Mouse (Mus musculus): ENCODE measurements at regions not wholly inside any gene's neighbourhood (a gene's known extent, or its start where the extent isn't known, plus 50 kb on each side); places are given as distances from the start of the nearest gene placed in this dataset.

DNA sequence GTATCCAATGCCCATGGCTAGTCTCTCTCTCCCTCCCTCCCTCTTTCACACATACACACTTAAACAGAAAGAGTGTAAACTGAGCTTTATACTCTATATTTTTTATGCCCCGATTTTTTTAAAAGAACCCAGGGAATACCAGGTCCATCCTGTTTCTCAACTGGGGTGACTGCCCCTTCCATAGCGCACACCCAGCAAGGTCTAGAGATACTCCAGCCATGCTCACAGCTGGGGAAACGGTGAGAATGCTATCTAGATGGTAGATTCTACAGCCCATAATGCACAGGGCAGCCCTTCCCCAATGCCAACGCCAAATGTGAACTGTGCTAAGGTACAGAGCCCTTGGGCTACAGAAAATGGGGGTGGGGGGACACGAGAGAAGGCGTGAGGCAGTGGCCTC is 51.2 kb upstream of the Tln2 start:
- DNase-seq (ENCODE audit: low spot score in 2 of 2): no peak

DNA sequence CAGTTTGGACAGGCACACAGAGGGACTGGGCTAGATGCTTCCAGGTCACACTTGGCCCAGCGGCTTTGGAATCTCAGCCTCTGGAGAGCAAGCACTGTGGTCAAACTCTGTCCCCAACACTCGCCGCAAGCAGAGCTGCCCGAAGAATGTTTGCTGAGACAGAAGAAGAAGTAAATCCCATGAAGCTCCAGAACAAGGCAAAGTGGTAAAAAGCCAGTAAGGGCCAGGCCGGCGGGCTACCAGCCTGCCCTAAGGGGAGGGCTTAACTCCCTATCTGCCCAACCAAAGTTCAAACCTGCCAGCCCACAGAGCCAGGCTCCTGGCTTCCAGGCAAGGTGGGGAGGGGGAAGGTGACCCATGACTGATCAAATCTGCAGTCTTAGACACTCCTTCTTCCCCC is 52.2 kb upstream of the Tln2 start:
- no peak for DNase-seq (ENCODE audit: low spot score in 2 of 2)

GRCm38 (mm10) chr9:67612101-67612500 is 52.6 kb upstream of the Tln2 start:
- no peak for DNase-seq (ENCODE audit: low spot score in 2 of 2)

GRCm38 (mm10) chr9:67614068-67614727 is 54.7 kb upstream of the Tln2 start:
- DNase-seq (ENCODE audit: low spot score in 2 of 2): no peak

- DNase-seq (ENCODE audit: low spot score in 2 of 2): no peak
Observed at GRCm38 (mm10) chr9:67616207-67616606, 56.7 kb upstream of the Tln2 start.

- DNase-seq (ENCODE audit: low spot score in 2 of 2): no peak
Observed at GRCm38 (mm10) chr9:67617341-67618217, 58.1 kb upstream of the Tln2 start.

DNA sequence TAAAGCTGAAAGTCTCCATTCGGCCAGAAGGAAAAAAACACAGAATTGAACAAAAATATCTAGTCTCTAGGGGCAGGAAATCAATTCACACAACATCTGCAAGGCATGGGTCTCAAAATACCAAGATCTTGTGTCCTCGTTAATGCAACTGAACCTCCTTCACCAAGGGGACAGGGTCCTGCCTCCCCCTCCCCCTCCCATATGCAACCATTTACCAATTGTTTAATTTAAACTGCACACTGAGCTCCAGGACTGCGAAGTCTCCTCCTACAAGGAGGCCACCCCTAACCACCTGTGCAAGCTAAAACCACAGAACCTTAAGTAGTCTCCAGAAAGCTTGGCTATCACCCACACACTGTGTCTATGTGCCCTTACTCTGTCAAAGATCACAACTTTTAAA is 61.4 kb upstream of the Tln2 start:
- DNase-seq (ENCODE audit: low spot score in 2 of 2): no peak

DNA sequence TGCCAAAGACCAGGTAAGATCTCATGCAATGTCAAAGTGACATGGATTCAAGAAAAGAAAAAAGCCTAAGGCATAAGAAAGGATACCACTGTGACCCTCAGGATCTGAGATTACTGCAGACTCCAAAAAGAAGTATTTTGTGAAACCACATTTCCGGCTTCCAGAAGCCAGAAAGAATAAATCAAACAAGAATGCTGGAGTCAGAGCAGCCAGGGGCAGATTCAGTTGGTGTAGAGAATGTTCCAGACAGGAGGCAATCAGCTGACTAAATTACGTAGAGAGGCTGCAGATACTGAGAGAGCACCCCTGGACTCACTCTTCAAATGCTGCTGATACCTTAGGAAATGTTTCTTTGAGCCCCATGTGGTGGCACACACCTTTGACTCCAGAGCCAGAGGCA is 67.7 kb upstream of the Tln2 start:
- no peak for DNase-seq (ENCODE audit: low spot score in 2 of 2)

DNA sequence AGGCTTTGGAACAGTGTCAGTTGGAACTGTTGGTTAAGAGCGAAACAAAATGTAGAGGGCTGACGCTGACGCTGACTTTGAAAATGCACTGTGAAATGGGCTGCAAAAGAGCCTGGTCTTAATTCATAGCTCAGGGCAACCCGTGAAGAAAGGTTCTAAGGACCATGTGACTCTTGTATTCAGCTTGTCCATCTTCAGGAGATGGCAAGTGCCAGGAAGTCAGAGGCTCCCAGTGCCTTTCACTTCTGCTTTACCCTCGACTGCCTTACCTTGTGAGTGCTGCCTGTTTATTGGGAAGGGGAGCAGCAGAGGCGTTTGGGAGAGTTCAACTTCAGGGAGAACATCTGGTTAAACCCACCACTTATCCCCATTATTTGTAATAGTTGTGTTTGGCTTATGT is 70.1 kb upstream of the Tln2 start:
- no peak for DNase-seq (ENCODE audit: low spot score in 2 of 2)

- no peak for DNase-seq (ENCODE audit: low spot score in 2 of 2)
Observed at GRCm38 (mm10) chr9:67630173-67630572, 70.7 kb upstream of the Tln2 start.

DNA sequence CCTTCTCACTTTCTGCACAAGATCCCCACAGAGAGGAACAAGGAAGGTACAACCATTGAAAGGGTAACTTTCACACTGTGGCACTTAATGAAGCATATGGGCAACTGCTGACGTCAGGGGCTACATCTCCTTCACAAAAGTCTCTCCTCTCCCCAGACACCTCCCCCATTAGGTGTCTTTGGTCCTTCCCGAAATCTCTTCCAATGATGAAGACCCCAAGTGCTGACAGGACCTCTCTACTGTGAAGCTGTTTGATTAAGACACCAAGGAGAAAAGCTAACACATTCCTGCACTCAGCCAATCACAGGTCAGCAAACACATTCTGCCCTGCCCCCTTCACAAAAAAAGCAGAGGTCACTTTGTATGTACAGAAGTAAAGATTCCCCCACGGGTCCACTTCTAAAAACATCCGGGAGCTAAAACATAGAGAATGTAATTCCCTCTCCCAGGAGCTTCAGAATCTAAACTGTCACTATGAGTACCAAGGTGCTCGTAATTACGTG is 72.3 kb upstream of the Tln2 start:
- no peak for DNase-seq (ENCODE audit: low spot score in 2 of 2)

DNA sequence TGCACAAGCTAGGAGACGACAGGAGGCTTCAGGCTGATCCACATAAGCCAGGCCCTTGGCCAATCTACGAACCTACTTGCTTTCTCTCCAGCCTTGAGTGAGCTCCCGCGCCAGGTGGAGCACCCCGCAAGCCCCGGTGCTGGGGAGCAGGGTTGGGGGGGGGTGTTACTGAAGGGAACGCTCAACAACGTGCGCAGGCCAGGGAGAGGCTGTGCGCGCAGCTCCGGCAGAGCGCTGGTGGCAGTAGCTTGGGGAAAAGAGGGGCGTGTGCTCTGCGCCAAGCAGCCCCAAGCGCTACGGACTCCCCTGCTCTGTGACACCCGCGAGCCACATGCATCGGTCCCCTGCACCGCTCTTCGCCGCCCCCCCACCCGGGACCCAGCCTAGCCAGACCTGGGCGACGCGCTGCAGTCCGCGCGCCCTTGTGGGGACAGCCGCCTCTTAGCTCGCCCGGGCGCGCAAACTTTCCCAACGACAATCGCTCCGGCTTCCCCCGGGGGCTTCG is 73.1 kb upstream of the Tln2 start:
- DNase-seq (ENCODE audit: low spot score in 2 of 2): no peak

DNA sequence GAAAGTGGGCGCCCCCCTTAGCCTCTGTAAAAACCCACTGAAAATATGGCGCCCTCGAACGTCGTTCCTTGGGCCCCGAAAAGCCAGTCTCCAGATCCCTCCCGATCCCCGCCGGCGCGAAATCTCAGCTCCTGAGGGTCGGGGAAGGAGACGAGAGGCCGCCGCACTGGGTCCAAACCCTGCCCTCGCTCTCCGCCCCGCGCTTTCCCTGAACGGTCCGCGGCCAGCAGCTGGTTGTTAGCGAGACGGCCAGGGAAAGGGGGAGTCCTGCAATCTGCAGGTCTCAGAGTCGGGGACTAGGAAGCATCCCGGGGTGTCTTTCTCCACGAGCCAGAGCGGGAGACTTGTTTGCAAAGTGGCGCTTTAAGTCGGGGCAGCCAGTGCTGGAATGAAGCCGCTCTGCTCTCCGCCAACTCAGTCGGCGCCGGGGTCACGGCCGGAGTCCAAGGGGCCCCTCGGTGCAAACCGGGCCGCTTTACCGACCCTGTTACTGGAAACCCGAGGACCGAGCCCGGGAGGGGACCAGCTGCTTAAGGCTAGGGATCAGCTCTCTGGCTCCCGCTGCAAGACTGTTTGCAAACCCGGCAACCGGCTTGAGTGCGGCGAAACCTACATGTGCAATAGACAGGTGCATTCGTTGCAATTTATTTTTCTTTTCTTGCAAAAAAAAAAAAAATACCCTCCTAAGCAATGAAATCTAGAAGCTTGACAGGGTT is 73.7 kb upstream of the Tln2 start:
- DNase-seq (ENCODE audit: low spot score in 2 of 2): peak; percentile 22 to 23

DNA sequence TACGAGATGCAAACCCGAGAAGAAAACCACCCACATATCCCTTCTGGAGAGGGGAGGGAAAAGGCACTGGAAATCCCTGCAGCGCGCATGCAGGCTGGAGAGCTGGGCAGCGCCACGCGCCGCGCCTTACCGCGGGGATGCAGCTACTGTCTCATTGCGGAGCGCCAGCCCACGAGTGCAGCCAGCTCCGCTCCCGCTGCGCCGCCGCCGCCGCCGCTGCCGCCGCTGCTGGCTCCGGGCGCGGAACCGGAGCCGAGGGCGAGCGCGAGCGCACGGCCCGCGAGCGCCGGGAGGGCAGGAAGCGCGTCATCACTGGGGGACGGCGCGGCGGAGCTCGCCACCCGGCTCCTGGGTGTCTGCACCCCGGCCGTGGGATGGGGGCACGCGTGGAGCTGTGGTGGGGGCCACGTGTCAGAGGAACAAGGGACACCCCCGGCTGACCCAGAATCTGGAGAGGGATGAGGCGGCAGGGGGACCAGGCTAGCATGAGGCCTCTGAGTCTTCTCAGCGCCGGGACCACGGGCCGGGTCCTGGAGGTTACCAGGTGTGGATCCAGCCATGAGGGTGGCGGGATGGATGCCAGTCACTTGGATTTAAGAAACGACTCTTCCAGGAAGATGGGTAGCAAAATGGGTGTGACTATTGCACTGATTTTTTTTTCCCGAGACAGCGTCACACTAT is 74.4 kb upstream of the Tln2 start:
- DNase-seq (ENCODE audit: low spot score in 2 of 2): peak; percentile 24 to 53

GRCm38 (mm10) chr9:67646820-67647219 is 87.3 kb upstream of the Tln2 start:
- no peak for DNase-seq (ENCODE audit: low spot score in 2 of 2)

DNA sequence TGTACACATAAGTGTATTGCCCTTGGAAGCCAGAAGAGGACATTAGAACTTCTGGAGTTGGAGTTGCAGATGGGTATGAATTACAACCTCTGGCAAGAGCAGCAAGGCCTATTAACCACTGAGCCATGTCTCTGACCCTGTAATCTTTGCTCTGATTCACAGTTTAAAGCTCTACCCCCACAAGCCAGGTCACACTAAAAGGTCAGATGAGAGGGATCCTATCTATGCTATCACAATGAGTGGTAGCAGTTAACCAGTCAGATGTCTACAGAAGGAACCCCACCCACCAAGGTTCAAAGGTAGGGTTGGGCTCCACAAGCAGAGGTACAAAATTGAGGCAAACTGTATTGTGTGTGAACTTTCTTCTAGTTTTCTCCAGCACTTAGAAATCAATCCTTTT is 94.5 kb upstream of the C2cd4b start:
- no peak for DNase-seq (ENCODE audit: low spot score in 2 of 2)

DNA sequence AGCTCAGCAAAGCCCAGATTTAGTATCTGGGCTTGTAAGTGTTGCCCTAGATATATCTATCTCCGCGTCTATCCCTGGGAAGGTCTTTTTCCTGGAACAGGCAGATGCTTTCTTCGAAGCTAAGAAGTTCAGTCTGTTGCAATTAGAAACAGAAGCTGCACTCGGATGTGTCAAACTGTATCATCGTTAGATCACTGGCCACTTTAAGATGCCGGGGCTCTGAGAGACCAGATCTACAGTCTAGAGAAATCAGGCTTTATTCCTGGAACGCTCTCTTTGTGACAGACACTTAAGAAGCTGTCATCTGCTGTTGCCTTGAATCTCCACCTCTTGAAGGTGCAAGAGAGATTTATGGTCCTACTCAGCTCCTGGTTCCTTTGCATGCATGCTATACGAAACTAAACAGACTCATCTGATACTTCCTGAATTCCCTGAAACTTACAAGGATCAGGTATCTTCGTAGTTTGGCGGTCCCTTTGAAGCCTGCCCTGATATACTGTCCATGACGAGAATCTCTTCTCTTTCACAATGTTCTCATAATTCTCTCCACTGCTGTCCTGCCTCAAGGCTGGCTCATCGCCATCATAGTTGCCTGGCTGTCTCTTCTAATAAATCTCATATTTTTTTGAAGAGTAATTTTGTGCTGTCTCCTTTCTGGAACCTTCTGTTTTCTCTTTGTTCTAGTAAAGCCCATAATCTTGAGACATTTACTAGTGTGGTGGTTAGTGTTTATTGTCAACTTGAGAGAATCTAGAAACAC is 88.8 kb upstream of the C2cd4b start:
- DNase-seq (ENCODE audit: low spot score in 2 of 2): no peak

DNA sequence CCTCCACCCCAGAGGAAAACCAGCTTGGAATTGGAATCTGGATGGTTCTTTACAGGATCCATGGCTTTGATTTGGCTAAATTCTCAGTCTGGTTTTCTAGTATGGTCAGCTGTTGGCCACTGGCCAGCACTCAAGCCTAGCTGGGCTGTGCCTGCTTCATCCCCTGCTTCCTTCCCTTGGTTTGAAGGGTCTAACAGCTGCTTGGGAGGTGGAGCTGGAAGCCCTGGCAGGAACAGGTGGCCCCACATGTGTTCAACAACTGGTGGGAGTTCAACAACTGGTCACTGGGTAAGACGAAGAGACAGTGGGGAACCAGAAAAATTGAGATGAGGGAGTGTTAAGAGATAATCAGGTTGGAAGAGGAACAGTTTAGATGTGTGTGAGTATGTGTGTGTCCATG is 82.3 kb upstream of the C2cd4b start:
- DNase-seq (ENCODE audit: low spot score in 2 of 2): no peak

DNA sequence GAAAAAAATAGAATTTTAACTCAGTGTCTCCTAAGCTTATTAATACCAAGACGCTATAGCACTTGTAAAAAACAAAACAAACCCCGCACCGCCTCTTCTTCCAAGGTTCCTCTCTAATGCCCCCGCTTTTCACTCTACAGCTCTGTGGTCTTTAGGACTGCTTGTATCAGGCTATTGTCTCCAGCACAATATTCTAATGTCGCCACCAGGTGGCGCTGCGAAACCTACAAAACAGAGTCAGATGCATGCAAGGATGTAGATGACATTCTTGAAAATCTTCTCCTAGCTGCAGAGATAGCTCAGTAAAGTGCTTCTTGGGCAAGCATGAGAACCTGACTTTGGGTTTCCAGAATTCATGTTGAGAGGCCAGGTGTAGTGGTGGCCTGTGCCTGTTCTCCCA is 75.9 kb upstream of the C2cd4b start:
- peak; percentile 25 to 27 for DNase-seq (ENCODE audit: low spot score in 2 of 2)

DNA sequence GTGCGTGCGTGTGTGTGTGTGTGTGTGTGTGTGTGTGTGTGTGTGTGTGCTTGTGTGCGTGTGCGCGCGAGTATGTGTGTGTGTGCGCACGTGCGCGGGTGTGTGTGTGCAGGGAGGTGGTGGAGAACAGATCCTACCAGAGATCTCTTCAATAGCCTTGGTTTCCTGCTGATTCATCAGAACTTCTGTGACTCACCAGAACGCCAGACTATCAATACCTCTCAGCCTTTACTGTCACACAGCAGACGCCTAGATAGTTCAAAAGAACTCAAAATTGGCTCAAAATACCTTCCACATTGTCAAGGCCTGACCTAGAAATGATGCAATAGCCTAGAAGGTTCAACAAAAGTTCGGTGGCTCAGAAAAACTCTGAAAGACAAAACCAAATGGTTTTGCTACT is 66.8 kb upstream of the C2cd4b start:
- DNase-seq (ENCODE audit: low spot score in 2 of 2): no peak

Data from adrenal gland, postnatal 4 days (tissue).